ENCODE assay signal across 8 mouse cellular contexts in genomic region chr6:124863658-124864298, GRCm38 (mm10). TPM values are rescaled to one million over a fixed set of nuclear protein-coding genes. Genes with fewer than 3 reads are reported as not detected.
DNase-seq lines count a peak whose midpoint lies in the region; ATAC-seq and TF ChIP-seq lines count a peak whose summit lies in the region.

Gene Gpr162, minus strand, starts transcription at chr6:124863983.

- 3% methylated on average over 43 of the region's 43 CpGs for WGBS in kidney, adult 2 months
- under 1% methylated on average over 23 of the region's 43 CpGs for WGBS in limb, embryonic 14.5 days
- under 1% methylated on average over 41 of the region's 43 CpGs for WGBS in midbrain, embryonic 13.5 days
- WGBS in stomach, embryonic 16.5 days, result 1% methylated on average over 41 of the region's 43 CpGs

- no peak within 1 kb of the TSS for H3K27ac ChIP-seq in kidney, adult 2 months (ENCODE audit: insufficient read depth, low read depth, low read length)
- H3K27ac ChIP-seq in limb, embryonic 14.5 days (replicated peaks; ENCODE audit: low read depth, low read length), result peak within 1 kb of the TSS; percentile 52; the same call in 1 of the 2 replicates
- H3K27ac ChIP-seq in midbrain, embryonic 13.5 days, result peak within 1 kb of the TSS; percentile 92
- H3K27ac ChIP-seq in stomach, embryonic 16.5 days (ENCODE audit: low read length), result no peak within 1 kb of the TSS

- H3K4me3 ChIP-seq in kidney, adult 2 months (ENCODE audit: insufficient read depth, low read depth, low read length), result peak within 1 kb of the TSS; percentile 55
- peak within 1 kb of the TSS; percentile 56 for H3K4me3 ChIP-seq in limb, embryonic 14.5 days (replicated peaks; ENCODE audit: low read length)
- H3K4me3 ChIP-seq in midbrain, embryonic 13.5 days (replicated peaks), result peak within 1 kb of the TSS; percentile 68
- peak within 1 kb of the TSS; percentile 60 for H3K4me3 ChIP-seq in stomach, embryonic 16.5 days (replicated peaks; ENCODE audit: low read length)

- peak; percentile 58 to 78 for DNase-seq in adrenal gland, adult (ENCODE audit: inconsistent age in 2 of 2, low spot score in 1 of 2)
- no peak for DNase-seq in adrenal gland, adult 8-10 months
- DNase-seq in cerebellum, postnatal 25 days, result peak; percentile 82 to 86
- DNase-seq in gastrocnemius, postnatal 25 days, result peak; percentile 56
- peak; percentile 48 for DNase-seq in kidney, adult 2 months
- peak; percentile 60 for DNase-seq in limb, embryonic 14.5 days (ENCODE audit: low spot score)

- TF ChIP-seq POLR2A in kidney, adult 2 months (IDR thresholded peaks at IDR 0.05; ENCODE audit: low read depth, low read length), result no peak
- TF ChIP-seq POLR2A in limb, embryonic 14.5 days (IDR thresholded peaks at IDR 0.05; ENCODE audit: borderline replicate concordance, extremely low read depth, insufficient read depth, insufficient read length), result 0 out of 2 replicates have a peak, but pooled peaks have one; percentile 1

- H3K4me2 ChIP-seq in limb, embryonic 14.5 days (replicated peaks; ENCODE audit: low read depth, low read length, severe bottlenecking), result peak within 1 kb of the TSS; percentile 95
- peak within 1 kb of the TSS; percentile 70 for H3K4me2 ChIP-seq in midbrain, embryonic 13.5 days (replicated peaks)
- H3K4me2 ChIP-seq in stomach, embryonic 16.5 days (ENCODE audit: low read depth, low read length), result peak within 1 kb of the TSS; percentile 92

- H3K27me3 ChIP-seq in kidney, adult 2 months (replicated peaks; ENCODE audit: control insufficient read depth, insufficient read depth, low read length), result no peaks in the 10 kb centered on the region
- H3K27me3 ChIP-seq in limb, embryonic 14.5 days (ENCODE audit: control insufficient read depth, insufficient read depth, low read length), result no peaks in the 10 kb centered on the region
- H3K27me3 ChIP-seq in midbrain, embryonic 13.5 days, result 0 out of 2 replicates have a peak, but pooled peaks cover 12% of the 10 kb centered on the region
- H3K27me3 ChIP-seq in stomach, embryonic 16.5 days (ENCODE audit: control insufficient read depth, insufficient read depth, low read length), result peaks cover 10% of the 10 kb centered on the region; the same call in 1 of the 2 replicates

- peak within 1 kb of the TSS; percentile 65 for H3K9ac ChIP-seq in limb, embryonic 14.5 days (ENCODE audit: low read depth, low read length, severe bottlenecking)
- peak within 1 kb of the TSS; percentile 86 for H3K9ac ChIP-seq in midbrain, embryonic 13.5 days (replicated peaks)
- H3K9ac ChIP-seq in stomach, embryonic 16.5 days (ENCODE audit: low read length), result peak within 1 kb of the TSS; percentile 82

- H3K9me3 ChIP-seq in limb, embryonic 14.5 days (ENCODE audit: control insufficient read depth, low read length), result no peaks in the 10 kb centered on the region
- H3K9me3 ChIP-seq in midbrain, embryonic 13.5 days, result no peaks in the 10 kb centered on the region
- no peaks in the 10 kb centered on the region for H3K9me3 ChIP-seq in stomach, embryonic 16.5 days (replicated peaks; ENCODE audit: control insufficient read depth, low read length)

- TF ChIP-seq CTCF in kidney, adult 2 months (conservative IDR thresholded peaks at IDR 0.05; ENCODE audit: insufficient read depth, insufficient read length, low read depth, low read length), result no peak

- no peaks in the 10 kb centered on the region for H3K4me1 ChIP-seq in kidney, adult 2 months (ENCODE audit: control insufficient read depth, insufficient read depth, low read length)
- peaks cover 17% of the 10 kb centered on the region; the same call in 1 of the 2 replicates for H3K4me1 ChIP-seq in limb, embryonic 14.5 days (ENCODE audit: control insufficient read depth, insufficient read depth, low read length)
- H3K4me1 ChIP-seq in midbrain, embryonic 13.5 days (replicated peaks), result peaks cover 69% of the 10 kb centered on the region
- peaks cover 7% of the 10 kb centered on the region for H3K4me1 ChIP-seq in stomach, embryonic 16.5 days (ENCODE audit: control insufficient read depth, insufficient read depth, low read length)

- peak; percentile 73 for ATAC-seq in limb, embryonic 14.5 days (ENCODE audit: low FRiP score, low read depth)
- peak; percentile 66 for ATAC-seq in midbrain, embryonic 13.5 days
- ATAC-seq in stomach, embryonic 16.5 days (ENCODE audit: insufficient read depth, low FRiP score), result peak; percentile 82

- no peaks in the 10 kb centered on the region for H3K36me3 ChIP-seq in kidney, adult 2 months (ENCODE audit: control insufficient read depth, insufficient read depth, low read length)
- H3K36me3 ChIP-seq in limb, embryonic 14.5 days (ENCODE audit: control insufficient read depth, insufficient read depth, low read length), result 0 out of 2 replicates have a peak, but pooled peaks cover 8% of the 10 kb centered on the region
- H3K36me3 ChIP-seq in midbrain, embryonic 13.5 days, result peaks cover 6% of the 10 kb centered on the region; the same call in 1 of the 2 replicates
- H3K36me3 ChIP-seq in stomach, embryonic 16.5 days (ENCODE audit: control insufficient read depth, insufficient read depth, low read length), result no peaks in the 10 kb centered on the region

RNA-seq across cellular contexts. Expression of gene Gpr162, which starts in this region (rescaled TPM):
- 1 to 10 TPM in 3 of 4 experiments, under 1 TPM in 1; 0.32 to 2.2 (median 1.6) TPM for total RNA-seq in adrenal gland, adult 8-10 months (2022)
- under 1 TPM; 0.23 to 0.32 TPM for total RNA-seq in gastrocnemius, postnatal 25 days (2021)
- 4.0 and 5.6 TPM in 2 replicates for polyA plus RNA-seq in kidney, adult 2 months (2012; rRNA removed)
- polyA plus RNA-seq in limb, embryonic 14.5 days (2012; rRNA removed), result 7.5 and 10.8 TPM in 2 replicates
- polyA plus RNA-seq in limb, embryonic 14.5 days (2014; fragmentation: Nextera tagmentation; extraction: Ambion mirVana), result 2.1 and 2.3 TPM in 2 replicates
- 19.2 and 22.9 TPM in 2 replicates for polyA plus RNA-seq in midbrain, embryonic 13.5 days (2015; fragmentation: Nextera tagmentation; extraction: Ambion mirVana)
- polyA plus RNA-seq in stomach, embryonic 16.5 days (2015; fragmentation: Nextera tagmentation; extraction: Ambion mirVana), result 1.1 and 1.7 TPM in 2 replicates

Comparison
In these comparisons a context has a peak if more than half of its experiments do, and no peak if none do; other contexts are left out.
1. Peak in DNase-seq in gastrocnemius, postnatal 25 days; RNA of the gene not detected or under 1 TPM.
2. H3K27ac ChIP-seq: peak in limb, embryonic 14.5 days (single experiment) and midbrain, embryonic 13.5 days (single experiment); none in kidney, adult 2 months (single experiment) and stomach, embryonic 16.5 days (single experiment).
3. Peak in every context shown above with its lines, with median percentiles within 50 percentile points of each other: H3K4me3 ChIP-seq, ATAC-seq, H3K4me2 ChIP-seq and H3K9ac ChIP-seq.